Mouse (Mus musculus): Measurements from ENCODE around the gene Spib. TPM values are rescaled to one million over a fixed set of nuclear protein-coding genes. Genes with fewer than 3 reads are reported as not detected.

The Spib gene
- total RNA-seq (2021): under 1 TPM in 1 of 2 experiments, not detected in 1; 0.15 TPM
- long read RNA-seq, experiment 1: 0 reads
- long read RNA-seq, experiment 2: 0 reads

DNA sequence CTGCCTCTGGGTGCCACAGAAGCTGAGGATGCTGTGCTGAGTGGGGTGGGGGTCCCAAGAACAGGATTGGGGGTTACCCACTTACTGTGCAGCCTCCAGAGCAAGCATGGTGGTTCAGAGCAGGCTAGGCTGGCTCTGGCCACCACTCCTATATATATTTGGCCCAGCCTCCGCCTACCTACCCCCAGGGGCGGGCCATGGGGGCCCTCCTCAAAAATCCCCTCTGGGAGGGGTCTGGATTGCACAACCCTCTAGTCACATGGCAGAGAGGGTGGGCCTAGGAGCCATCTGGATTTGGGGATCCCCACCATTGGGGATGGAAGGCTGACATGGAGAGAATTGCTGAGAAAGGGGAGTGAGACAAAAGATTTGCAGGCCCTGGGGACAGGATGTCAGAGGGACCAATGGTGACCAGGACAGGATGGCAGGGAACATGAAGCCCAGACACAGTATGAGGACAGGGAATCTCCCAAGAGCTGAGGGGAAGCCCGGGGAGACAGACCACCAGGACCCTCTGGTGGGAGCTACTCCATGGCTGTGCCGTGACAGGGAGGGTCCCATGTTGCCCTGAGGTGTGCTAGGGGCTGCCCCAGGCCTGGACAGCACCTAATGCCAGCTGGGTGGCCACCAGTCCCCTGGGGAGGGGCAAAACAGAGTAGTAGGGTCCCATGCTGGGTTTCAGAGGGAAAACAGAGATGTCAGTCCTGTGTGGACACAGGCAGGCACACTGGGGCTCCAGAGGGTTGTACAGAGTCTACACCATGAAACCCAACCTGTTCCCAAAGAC is at the start of gene Spib:
TSS of gene Spib (minus strand) at position 126 of the 787 bp plus-strand sequence.
- intact Hi-C loops (cut with DNase I): no loop called here
- no peak for DNase-seq (ENCODE audit: low spot score in 2 of 2)

DNA sequence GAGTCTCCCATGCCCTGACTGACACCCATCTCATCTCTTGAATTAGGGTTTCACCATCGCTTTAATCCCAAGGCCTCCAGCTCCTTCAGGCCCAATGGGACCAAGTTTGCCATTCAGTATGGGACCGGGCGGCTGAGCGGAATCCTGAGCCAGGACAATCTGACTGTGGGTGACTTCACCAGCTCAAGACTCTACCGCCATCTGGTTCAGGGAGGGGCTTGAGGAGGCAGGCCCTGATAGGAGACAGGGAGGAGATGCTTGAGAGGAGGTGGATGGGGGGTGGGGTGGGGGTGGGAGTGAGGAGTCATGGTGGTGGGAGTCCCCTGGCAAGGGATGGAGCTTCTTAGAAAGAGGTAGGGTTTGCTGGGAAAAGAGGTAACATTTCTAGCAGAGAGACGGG is 49.8 kb upstream of the Spib start:
- intact Hi-C loops (cut with DNase I): no loop called here
- DNase-seq (ENCODE audit: low spot score in 2 of 2): no peak

DNA sequence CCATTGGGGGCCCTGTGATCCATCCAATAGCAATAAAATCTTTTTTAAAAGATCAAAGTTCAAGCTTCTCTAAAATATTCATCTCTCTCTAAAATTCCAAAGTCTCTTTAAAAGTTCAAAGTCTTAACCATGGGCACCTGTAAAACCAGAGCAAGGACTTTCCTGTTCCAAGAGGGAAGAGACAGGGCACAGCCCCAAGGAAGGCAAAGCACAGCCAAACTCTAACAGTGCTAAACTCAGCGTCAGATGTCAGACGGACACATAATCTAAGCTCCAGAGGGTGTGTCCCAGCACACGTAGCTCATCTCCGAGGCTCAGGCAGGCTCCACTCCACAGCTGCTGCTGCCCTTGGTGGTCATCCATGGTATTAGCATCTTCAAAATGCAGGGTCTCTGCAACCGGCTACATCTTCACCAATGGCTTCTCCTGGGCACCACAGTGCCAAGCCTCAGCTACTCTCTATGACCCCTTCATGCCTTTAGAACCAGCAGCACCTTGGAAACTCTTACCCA is 44.5 kb upstream of the Spib start:
- DNase-seq (ENCODE audit: low spot score in 2 of 2): no peak
- intact Hi-C loops (cut with DNase I): no loop called here

DNA sequence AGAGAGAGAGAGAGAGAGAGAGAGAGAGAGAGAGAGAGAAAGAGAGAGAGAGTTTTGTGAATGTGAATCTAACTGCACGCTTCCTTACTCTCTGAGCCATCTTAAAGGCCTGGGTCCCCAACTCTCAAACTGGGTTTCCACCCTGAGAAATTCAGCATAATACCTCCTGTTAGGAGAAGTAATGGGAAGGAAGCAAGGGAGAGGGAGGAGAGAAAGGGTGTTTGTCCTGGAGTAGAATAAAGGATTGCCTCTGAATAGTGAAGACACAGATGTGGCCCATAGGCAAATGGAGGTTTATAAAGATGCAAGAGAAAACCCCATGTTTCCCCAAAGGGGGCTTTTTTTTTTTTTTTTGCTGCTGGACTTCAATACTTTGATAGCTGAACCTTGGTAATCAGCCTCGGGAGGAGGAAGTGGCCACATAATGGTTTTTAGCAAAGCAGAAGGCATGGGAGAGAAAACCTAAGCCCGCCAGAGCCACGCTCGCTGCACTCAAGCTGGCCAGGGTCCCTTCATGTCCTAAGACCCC is 41.1 kb upstream of the Spib start:
- no peak for DNase-seq (ENCODE audit: low spot score in 2 of 2)
- intact Hi-C loops (cut with DNase I): no loop called here

DNA sequence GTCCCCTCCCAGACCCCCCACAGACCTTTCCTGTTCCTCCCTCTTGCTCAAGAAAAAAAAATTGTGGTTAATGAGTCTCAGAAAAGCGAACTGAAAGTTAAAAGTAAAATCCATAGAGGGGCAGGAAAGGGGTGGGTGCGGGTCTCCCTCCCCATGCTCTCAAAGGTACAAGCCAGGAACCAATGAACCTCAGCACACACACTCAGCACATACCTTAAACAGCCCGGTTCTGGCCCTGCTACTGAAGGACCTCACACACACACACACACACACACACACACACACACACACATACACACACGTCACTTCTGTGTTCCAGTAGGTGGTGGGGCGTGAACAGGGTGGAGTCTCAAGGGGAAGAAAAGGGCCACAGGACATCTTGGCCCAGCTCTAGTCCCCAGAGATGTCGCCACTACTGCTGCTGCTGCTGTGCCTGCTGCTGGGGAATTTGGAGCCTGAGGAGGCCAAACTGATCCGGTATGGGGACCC is 40.4 kb upstream of the Spib start, which contains the start of gene Napsa:
TSS of gene Napsa (plus strand) at position 168 of the 489 bp plus-strand sequence.
- no peak for DNase-seq (ENCODE audit: low spot score in 2 of 2)
- intact Hi-C loops (cut with DNase I): no loop called here

DNA sequence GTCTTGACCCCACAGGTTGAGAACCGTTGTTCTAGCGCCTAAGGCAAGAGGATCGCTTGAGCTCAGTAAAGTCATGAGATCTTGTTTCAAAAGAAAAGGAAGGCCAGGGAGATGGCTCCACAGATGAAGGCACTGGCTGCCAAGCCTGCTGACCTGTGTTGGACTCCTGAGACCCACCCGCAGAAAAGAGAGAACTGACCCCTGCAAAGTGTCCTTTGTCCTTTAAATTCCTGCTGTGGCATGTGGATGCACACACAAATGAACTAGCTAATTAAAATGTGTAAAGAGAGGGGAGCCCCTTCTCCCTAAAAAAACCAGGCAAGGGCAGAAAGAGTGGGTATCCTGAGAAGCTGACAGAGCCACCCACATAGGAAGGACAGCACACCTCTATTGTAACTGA is 39.9 kb upstream of the Spib start:
- no peak for DNase-seq (ENCODE audit: low spot score in 2 of 2)
- intact Hi-C loops (cut with DNase I): no loop called here

DNA sequence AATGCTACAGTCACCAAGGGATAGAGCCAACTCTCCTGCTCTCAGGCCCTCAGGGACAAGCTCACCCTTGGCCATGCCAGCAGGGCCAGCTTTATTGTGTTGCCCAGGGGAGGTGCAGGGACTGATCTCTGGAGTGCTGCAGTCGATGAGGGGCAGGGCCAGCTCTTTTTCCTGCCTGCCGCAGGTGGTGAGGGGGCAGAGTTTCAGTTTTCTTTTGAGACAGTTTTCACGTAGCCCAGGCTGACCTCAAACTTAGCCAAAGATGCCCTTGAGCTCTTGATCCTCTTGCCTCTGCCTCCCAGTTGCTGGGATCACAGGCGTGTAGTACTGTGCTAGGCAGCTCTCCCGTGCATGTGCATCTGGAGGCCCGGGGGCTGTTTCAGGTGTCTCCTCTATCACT is 39.1 kb upstream of the Spib start:
- no peak for DNase-seq (ENCODE audit: low spot score in 2 of 2)
- intact Hi-C loops (cut with DNase I): no loop called here

DNA sequence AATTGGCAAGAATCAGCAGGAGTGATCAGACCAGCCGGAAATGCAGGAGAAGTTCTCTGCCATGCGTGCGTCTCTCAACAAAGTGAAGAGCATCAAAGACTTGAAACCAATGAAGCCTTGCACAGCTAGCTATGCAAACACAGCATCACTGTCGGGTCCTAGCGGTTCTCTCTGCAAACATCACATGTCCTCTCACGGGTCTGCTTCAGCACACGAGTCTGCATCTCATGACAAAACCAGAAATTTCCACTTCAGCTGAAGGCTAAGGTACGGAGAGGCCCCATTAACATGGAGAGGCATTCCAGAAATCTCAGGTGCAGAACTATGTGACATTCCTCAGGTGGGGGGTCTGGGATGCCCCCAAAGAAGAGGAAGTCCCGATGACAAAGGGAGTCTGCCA is 36.9 kb upstream of the Spib start:
- no peak for DNase-seq (ENCODE audit: low spot score in 2 of 2)
- intact Hi-C loops (cut with DNase I): no loop called here

DNA sequence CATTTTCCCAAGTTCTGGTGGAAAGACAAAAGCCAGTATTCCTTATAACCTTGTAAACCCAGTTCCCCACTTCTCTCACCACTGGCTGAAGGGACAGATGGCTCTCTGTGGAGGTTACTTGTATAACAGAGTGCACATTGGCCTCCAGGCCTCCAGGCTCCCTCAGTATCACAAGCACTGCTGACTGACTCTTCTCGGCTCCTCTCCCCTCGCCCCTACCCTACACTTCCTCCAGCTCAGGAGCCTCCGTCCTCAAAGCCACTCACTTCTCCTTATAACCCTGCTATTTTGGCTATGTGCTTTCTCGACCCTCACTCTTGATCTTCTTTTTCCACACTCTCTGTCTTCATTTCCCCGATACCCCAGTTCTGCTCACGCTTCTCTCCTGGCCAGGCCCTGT is 33.5 kb upstream of the Spib start:
- intact Hi-C loops (cut with DNase I): no loop called here
- DNase-seq (ENCODE audit: low spot score in 2 of 2): no peak

DNA sequence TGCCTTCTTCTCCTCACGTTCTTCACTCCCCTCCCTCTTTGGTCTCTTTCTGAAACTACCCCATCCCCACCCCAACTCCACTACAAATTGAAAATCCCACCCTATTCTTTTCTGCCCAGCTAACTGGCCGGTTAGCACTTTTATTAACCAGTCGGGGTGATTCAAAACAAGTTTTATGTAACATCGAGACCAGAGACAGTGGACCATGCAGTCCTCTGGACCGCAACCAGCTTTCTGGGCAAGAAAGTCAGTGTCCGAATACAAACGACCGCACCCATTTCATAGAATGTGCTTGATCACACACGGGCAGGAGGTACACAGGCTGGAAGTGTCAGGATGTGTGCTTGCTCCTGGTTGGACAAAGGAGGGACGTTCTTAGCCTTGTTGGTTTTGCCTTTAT is 32.6 kb upstream of the Spib start:
- DNase-seq (ENCODE audit: low spot score in 2 of 2): no peak
- intact Hi-C loops (cut with DNase I): loop anchor here (5.0 kb wide), 2 partner anchors 62 to 88 kb away; no protein-coding TSS in a partner anchor

DNA sequence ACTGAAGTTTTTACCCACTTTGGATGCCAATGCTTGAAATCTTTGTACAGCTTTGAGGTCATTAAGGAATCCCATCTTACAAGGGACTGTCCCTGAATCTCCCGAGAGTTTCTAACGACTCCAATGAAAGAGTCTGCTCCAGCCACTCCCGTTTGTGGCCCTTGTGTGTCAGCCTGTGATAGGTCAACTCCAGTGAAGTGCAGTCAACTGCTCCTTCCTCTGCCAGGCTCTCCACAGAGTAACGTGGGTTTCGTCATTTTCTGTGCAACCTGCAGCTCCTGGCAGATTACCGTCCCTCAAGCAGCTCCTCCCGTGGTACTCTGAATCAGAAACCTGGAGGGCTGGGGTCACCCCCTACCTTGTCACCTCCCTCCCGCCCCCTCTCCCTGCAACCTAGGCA is 31.4 kb upstream of the Spib start:
- intact Hi-C loops (cut with DNase I): loop anchor here (5.0 kb wide), 2 partner anchors 61 to 89 kb away; no protein-coding TSS in a partner anchor
- DNase-seq (ENCODE audit: low spot score in 2 of 2): no peak

DNA sequence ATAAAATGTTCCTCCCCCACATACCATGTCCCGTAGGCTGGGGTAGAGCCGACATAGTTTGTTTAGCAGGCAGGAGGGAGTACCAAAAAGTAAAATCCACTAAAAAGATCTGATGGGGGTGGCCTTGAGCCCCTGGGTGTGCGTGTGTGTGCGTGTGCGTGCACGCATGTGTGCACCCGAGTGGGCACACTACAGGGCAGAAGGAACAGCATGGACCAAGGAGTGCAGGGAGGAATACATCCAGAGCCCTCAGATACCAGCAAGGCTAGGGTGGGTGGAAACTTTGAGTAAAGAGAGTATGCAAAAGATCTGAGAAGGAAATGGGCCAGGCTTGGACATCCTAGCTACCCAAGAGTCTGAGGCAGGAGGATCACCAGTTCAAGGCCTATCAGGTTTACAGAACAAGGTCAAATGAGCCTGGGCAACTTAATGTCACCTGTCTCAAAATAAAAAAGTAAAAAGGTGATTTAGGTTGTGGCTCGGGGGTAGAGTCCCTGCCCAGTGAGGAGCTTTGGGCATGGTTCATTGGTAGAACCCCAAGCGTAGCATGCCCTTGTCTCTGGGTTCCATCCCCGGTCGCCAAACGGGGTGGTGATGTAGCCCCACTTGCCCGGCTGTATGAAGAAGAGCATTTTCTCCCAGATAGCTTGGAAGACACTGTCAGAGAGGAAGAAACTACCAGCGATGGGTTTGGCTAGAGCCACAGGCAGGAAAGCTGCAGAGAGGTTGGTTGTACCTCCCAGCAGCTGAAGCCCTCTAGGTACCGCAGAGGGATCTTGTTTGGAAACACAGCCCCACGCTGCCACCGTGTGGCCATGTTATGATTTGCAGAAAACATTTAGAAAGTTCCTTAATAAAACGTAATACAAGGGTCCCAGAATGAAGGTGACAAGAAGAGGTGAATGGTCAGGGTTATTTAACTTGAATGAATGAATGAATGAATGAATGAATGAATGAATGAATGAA is 28.8 kb upstream of the Spib start:
- intact Hi-C loops (cut with DNase I): loop anchor here (5.0 kb wide), 2 partner anchors 58 to 92 kb away; no protein-coding TSS in a partner anchor
- peak; percentile 81 to 87 for DNase-seq (ENCODE audit: low spot score in 2 of 2)

DNA sequence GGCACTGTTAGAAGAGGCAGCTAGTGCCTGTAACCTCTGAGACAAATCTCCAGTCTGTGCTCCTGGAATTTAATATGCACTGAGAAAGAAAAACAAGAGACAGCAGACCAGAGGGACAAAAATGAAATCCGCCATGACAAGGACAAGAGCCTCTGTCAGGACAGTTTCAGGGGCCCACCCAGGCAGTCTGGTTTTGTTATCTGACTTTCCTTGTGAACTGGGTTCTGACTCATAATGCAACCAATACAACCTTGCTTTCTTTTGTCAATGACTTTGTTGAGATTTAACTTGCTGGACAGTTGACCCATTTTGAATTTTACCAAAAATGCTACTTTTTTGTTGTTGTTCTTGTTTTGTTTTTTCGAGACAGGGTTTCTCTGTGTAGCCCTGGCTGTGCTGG is 25.8 kb upstream of the Spib start:
- intact Hi-C loops (cut with DNase I): loop anchor here (5.0 to 10.0 kb wide), 2 partner anchors 35 to 163 kb away; partner anchors contain the start of gene Mybpc2
- no peak for DNase-seq (ENCODE audit: low spot score in 2 of 2)

DNA sequence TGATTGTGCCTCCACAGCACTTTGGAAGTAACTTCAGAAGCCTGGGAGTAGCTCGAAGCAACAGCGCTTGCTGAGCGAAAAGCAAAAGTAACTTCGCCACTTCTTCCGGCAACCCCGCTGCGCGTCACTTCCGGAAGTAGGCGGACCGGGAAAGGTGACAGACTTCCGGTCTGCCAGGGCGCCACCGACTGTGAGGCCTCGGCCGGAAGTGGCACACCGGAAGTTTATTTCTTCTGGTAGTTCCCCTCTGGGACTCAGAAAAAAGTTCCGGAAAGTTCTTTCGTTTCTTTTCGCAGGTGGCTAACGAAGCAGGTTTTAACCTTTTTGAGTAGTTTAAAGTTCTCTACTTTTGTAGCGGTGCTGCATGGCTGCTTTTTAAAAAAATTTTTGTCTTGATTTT is 22.0 kb upstream of the Spib start, which contains the start of gene Nr1h2:
TSS of gene Nr1h2 (minus strand) at position 126 of the 400 bp plus-strand sequence.
- DNase-seq (ENCODE audit: low spot score in 2 of 2): peak; percentile 95 to 96
- intact Hi-C loops (cut with DNase I): loop anchor here (10.0 kb wide), 1 partner anchor 159 kb away; no protein-coding TSS in a partner anchor

DNA sequence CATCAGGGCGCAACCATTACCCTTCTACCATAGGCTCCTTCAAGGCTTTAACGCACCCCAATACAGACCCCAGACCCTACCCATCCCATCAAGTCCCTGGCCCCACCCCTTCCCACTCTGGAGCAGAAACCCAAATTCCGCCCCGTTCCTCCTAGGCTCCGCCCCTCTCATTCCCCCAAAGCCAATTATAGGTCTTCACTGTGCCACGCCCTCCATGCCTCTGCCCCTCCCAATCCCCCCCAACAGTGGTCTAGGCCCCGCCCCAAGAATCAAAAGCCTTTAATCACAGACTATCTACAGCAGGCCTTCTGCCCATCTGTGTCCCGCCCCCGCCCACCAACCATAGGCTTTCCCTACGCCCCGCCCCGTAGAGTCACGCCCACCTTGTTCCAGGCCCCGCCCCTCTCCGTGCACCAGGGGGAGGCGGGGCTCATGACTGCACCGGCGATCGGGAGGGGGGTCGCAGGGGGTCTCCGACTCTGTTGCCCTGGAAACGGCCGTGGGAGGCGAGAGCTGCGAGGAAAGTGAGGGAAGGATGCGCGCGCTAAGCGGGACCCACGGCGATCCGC is 21.4 kb upstream of the Spib start:
- DNase-seq (ENCODE audit: low spot score in 2 of 2): peak; percentile 53 to 62
- intact Hi-C loops (cut with DNase I): loop anchor here (10.0 kb wide), 1 partner anchor 158 kb away; no protein-coding TSS in a partner anchor

DNA sequence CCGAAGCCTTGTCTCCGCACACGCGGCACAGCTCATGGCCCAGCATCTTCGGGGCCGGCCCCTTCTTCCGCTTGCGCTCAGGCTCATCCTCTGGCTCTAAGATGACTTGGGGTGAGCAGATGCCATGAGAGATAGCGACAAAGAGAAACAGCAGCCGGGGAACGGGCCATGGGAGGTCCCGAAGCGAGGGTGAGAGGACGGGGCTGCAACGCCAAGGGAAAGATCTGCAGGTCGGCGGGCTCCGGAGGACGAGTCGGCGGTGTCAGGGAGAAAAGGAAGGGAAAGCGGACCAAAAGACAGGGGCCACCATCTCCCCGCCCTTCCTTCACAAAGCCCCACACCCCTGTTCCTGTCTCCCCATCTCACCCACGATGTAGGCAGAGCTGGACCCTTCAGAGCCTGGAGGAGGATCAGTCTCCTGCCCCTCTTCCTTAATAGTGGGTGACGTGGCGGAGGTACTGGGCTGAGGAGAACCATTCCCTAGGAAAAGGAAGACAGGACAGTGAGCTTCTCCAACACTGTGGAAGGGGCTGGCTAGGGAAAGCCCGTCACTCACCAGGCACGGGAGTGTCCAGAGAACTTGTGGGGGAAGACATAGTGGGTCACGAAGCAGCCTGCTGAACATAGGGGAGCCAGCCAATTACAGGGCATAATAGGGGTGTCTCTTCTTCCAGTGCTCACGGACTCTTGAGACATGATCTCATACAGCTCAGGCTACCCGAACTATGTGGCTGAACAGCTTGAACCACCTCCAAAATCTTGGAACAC is 20.5 kb upstream of the Spib start:
- no peak for DNase-seq (ENCODE audit: low spot score in 2 of 2)
- intact Hi-C loops (cut with DNase I): loop anchor here (10.0 kb wide), 1 partner anchor 158 kb away; no protein-coding TSS in a partner anchor

DNA sequence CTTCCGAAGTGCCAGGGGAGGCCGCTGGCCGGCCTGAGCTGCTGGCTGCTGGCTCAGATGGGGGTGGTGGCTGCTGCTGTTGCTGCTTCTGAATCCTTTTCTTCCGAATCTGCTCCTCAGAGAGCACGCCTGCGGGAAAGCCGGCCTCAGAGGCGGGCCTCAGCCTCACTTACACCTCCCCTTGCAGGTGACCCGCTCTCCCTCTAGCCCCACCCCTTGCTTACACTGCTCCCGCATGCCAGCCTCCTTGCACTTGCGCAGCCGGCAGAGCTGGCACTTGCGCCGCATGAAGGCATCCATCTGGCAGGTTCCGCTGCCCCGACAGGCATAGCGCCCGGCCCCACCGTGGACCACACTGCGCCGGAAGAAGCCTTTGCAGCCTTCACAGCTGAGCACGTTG is 19.9 kb upstream of the Spib start:
- intact Hi-C loops (cut with DNase I): loop anchor here (10.0 kb wide), 1 partner anchor 157 kb away; no protein-coding TSS in a partner anchor

DNA sequence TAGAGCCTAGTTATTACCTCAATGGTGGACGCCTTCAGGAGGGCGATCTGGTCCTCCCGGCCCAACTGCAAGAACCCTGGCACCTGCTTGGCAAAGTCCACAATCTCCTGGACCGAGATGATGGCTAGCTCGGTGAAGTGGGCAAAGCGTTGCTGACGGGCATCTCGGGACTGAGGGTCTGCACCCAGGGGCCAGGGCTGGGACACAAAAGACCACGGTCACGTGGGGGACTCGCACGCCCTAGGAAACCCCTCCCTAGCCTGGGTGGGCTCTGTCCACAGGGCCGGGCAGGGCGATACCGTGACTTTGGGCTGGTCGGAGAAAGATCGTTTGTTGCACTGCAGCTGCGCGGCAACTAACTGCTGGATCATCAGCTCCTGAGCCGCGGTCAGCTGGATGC is 19.4 kb upstream of the Spib start:
- intact Hi-C loops (cut with DNase I): loop anchor here (10.0 kb wide), 1 partner anchor 156 kb away; no protein-coding TSS in a partner anchor
- DNase-seq (ENCODE audit: low spot score in 2 of 2): no peak

More for the DNA sequence above, 19.9 kb upstream of the Spib start:
- DNase-seq (ENCODE audit: low spot score in 2 of 2): no peak

Data from left cerebral cortex, postnatal 14 days (tissue).